Mouse (Mus musculus): ENCODE measurements around the gene Zbtb16. TPM values are rescaled to one million over a fixed set of nuclear protein-coding genes. Genes with fewer than 3 reads are reported as not detected.

Gene Zbtb16
- polyA plus RNA-seq, 1 experiment: 0.02 TPM

DNA sequence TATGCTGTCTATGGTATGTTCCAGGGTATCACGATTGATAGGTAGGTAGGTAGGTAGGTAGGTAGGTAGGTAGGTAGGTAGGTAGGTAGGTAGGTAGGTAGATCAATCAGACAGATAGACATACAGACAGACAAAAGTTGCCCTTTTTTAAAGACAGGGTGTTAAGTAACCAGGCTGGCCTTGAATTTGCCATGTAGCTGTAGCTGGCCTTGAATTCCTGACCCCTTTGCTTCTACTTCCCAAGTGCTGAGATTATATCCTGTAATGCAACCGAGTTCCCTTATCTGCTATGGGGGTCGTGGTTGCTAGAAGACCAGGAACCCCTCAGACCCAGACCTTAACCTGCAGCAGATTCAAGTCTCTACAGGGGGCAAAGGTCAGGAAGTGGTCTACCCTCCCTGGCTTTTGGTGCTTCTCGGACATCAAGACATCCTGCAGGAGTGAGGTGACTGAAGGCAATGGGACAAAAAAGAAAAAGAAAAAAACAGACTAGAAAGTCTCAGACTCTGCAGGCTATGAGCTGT, 95.2 kb downstream of the Zbtb16 start:
- Histone ChIP-seq H3K4me1 (ENCODE audit: control insufficient read depth) (peaks cover 16% of the 10 kb centered on the region), H3K36me3 (ENCODE audit: control insufficient read depth) (no peaks in the 10 kb centered on the region), H3K4me3 (replicated peaks) (no peak overlapping the region), H3K9me3 (ENCODE audit: control insufficient read depth, low read length) (no peaks in the 10 kb centered on the region), H3K27me3 (ENCODE audit: control insufficient read depth) (no peaks in the 10 kb centered on the region)
- TF ChIP-seq TAL1 (IDR thresholded peaks at IDR 0.05; ENCODE audit: low read length) (no peak), GATA1 (IDR thresholded peaks at IDR 0.05; ENCODE audit: low read length) (no peak)

DNA sequence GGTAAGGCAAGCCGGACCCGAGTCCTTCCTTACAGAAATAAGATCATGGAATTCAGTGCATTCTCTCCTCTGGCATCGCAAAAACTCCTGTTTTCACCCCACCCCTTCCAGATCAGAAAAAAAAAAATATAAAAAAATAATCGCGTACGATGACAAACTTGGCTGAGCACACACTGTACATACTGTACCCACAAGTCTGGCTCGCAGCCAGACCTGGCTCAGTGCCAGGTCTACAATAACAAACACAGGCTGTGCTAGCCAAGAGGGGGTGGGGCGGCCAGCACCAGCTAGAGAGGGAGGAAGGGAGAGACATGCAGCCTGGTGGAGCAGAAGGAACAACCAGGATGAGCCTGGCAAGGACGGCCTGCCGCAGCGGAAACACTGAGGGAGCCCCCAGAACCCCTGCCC, 95.9 kb downstream of the Zbtb16 start:
- H3K4me1 ChIP-seq (ENCODE audit: control insufficient read depth): peaks cover 9% of the 10 kb centered on the region
- TF ChIP-seq GATA1 (IDR thresholded peaks at IDR 0.05; ENCODE audit: low read length) (no peak), TAL1 (IDR thresholded peaks at IDR 0.05; ENCODE audit: low read length) (no peak)
- no peak overlapping the region for H3K4me3 ChIP-seq (replicated peaks)
- no peaks in the 10 kb centered on the region for H3K36me3 ChIP-seq (ENCODE audit: control insufficient read depth)
- no peaks in the 10 kb centered on the region for H3K9me3 ChIP-seq (ENCODE audit: control insufficient read depth, low read length)
- no peaks in the 10 kb centered on the region for H3K27me3 ChIP-seq (ENCODE audit: control insufficient read depth)

DNA sequence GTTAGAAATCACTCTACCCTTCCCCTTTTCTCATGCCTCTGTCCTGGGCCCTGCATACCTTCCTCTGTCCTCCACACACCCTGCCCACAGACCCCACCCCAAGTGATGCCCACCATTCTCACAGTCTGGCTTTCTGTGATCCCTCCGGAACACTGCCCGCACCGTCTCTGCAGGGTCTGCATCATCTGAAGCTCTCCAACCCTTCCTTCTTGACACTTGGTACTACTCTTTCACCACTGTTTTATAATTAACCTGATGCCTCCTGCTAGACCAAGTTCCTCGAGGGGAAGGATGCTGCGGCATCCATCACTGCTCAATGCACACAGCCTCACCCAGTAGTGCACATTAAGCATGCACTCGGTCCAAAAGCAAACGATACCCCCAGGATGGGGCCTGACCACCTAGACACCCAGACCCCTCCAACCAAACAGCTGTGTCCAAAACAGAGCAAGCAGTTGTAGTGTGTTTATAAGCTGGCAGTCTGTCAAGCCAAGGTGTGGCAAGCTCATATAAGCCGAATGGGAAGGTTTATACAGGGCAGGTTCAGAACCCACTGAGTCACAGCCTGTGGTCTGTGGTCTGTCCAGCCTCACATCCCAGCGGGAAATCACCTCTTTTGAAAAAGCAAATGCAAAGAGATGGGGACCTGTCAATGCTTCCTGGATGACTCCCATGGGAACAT, 97.1 kb downstream of the Zbtb16 start:
- H3K9me3 ChIP-seq (ENCODE audit: control insufficient read depth, low read length): no peaks in the 10 kb centered on the region
- no peaks in the 10 kb centered on the region for H3K36me3 ChIP-seq (ENCODE audit: control insufficient read depth)
- TF ChIP-seq GATA1 (IDR thresholded peaks at IDR 0.05; ENCODE audit: low read length): no peak
- TF ChIP-seq TAL1 (IDR thresholded peaks at IDR 0.05; ENCODE audit: low read length): no peak
- no peaks in the 10 kb centered on the region; the same call in 1 of the 2 replicates for H3K4me1 ChIP-seq (ENCODE audit: control insufficient read depth)
- H3K27me3 ChIP-seq (ENCODE audit: control insufficient read depth): no peaks in the 10 kb centered on the region
- H3K4me3 ChIP-seq (replicated peaks): no peak overlapping the region

DNA sequence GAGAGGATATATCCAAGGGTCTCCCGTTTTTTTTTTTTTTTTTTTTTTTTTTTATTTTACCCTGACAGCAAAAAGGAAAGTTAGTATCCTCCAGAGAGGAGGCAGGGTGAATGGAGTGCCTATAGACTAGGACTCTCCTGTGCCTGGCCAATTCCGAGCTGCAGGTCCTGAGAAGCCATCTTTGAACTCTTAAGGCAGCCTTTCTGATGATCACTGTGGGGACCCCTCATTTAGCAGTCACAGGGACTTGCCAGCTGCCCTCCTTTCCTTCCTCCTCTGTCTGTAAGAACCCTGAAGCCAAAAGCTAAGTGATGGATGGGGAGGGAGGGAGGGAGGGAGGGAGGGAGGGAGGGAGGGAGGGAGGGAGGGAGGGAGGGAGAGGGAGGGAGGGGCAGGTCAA, 98.1 kb downstream of the Zbtb16 start:
- no peaks in the 10 kb centered on the region; the same call in 1 of the 2 replicates for H3K4me1 ChIP-seq (ENCODE audit: control insufficient read depth)

DNA sequence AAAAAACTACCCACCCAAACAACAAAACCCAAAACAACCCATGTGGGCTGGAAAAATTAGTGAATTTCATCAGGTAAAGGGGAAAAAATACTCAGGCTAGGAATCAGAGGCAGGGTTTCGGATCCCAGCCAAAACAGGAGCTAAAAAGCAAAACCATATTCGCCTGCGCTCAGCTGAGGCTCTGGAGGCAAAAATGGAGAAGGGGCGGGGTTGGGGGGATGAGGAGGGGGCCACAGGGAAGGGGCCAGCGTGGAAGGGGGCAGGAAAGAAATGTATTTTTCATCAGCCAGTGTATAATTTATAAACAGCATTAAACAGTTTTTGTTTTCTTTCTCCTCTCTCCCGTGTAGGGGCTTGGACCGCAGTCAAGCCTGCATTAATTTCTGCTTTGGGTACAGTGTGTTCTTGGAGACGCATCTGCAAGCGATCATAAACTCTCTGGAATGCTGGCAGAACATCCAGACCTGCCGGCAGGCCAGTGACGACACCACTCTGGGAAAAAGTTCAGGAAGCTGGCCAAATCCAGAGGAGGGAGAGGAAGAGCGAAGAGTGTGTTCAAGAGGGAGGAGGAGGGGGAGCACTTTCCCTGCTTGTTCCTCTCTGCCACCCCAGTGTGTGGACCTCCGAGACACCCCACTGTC, 98.7 kb downstream of the Zbtb16 start:
- Histone ChIP-seq H3K4me1 (ENCODE audit: control insufficient read depth) (no peaks in the 10 kb centered on the region; the same call in 1 of the 2 replicates), H3K4me3 (replicated peaks) (no peak overlapping the region), H3K9me3 (ENCODE audit: control insufficient read depth, low read length) (no peaks in the 10 kb centered on the region), H3K27me3 (ENCODE audit: control insufficient read depth) (no peaks in the 10 kb centered on the region), H3K36me3 (ENCODE audit: control insufficient read depth) (no peaks in the 10 kb centered on the region)
- no peak for TF ChIP-seq GATA1 (IDR thresholded peaks at IDR 0.05; ENCODE audit: low read length)
- TF ChIP-seq TAL1 (IDR thresholded peaks at IDR 0.05; ENCODE audit: low read length): no peak

More for the DNA sequence above, 98.1 kb downstream of the Zbtb16 start:
- no peaks in the 10 kb centered on the region for H3K9me3 ChIP-seq (ENCODE audit: control insufficient read depth, low read length)
- TF ChIP-seq GATA1 (IDR thresholded peaks at IDR 0.05; ENCODE audit: low read length): no peak
- TF ChIP-seq TAL1 (IDR thresholded peaks at IDR 0.05; ENCODE audit: low read length): no peak
- H3K4me3 ChIP-seq (replicated peaks): no peak overlapping the region
- no peaks in the 10 kb centered on the region for H3K27me3 ChIP-seq (ENCODE audit: control insufficient read depth)
- H3K36me3 ChIP-seq (ENCODE audit: control insufficient read depth): no peaks in the 10 kb centered on the region

DNA sequence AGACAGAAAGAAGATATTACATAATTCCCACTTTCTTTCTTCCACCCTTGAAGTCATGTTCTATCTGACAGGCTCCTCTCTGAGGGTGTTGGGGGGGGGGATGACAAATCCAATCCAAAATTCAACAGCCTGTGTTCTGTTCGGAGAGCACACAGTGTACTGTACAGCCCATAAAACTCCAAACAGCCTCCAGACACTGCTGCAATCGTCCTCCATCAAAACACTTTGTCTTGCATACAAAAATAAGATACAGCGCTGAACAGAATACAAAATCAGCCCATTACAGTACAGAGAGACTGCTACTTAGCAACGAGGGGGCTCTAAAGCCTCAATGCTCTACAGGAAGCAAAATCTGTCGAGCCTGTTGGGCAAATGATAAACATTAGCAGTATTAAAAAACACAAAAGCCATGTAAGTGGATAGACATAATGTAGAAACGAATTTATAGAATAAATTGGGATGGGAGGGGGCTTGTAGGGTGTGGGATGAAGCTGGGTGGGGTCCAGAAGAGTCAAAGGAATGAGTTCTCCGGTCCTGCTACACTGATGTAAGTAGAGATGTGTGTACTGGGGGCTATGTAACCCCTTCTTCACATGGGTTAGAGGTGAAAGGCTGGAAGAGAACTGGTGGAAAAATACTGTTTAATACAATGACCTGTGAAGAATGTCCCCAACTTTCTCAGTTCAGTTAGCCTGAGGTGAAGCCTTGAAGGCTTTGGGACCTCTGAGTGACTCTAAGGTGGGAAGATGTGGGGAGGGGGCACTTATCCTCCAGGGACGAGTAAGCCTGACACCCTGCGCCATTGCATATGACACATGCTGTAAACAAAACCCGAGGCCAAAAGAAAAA, 99.4 kb downstream of the Zbtb16 start:
- Histone ChIP-seq H3K36me3 (ENCODE audit: control insufficient read depth) (no peaks in the 10 kb centered on the region), H3K9me3 (ENCODE audit: control insufficient read depth, low read length) (no peaks in the 10 kb centered on the region), H3K27me3 (ENCODE audit: control insufficient read depth) (no peaks in the 10 kb centered on the region), H3K4me3 (replicated peaks) (no peak overlapping the region), H3K4me1 (ENCODE audit: control insufficient read depth) (no peaks in the 10 kb centered on the region; the same call in 1 of the 2 replicates)
- TF ChIP-seq TAL1 (IDR thresholded peaks at IDR 0.05; ENCODE audit: low read length) (no peak), GATA1 (IDR thresholded peaks at IDR 0.05; ENCODE audit: low read length) (no peak)

DNA sequence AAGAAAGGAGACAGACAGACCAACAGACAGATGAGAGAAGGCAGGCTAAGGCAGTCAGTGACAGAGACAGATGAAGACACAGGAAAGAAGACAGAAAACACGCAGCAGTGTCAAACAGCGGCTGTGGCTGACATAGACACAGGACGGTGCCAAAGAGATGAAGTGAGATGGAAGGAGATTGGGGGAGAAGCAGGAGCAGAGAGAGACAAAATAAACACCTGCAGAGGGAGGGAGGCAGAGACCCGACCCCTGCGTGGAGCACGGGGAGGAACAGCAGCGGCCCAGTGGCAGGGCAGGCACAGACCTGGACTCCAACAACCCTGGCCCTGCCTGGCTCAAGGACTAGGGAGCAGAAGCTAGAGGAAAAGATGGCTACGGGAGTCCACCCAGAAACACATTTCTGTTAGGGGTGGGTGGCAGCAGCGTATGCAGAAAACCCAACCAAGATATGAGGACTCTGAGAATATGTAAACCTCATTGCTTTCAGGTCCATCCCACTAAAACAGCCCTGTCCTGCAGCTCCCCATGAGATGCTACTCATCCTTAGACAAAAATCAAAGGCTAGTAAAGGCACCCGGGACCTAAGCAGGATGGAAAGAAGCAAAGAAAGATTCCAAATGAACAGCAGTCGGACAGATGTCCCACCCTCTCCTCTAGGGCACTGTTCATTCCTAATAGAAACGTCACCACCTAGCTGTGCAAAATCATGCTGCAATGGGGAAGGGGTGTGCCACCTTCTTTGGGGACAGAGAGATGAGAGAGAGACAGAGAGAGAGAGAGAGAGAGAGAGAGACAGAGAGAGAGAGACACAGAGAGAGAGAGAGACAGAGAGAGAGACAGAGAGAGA, 100.3 kb downstream of the Zbtb16 start:
- no peaks in the 10 kb centered on the region for H3K9me3 ChIP-seq (ENCODE audit: control insufficient read depth, low read length)
- TF ChIP-seq TAL1 (IDR thresholded peaks at IDR 0.05; ENCODE audit: low read length): no peak
- TF ChIP-seq GATA1 (IDR thresholded peaks at IDR 0.05; ENCODE audit: low read length): no peak

DNA sequence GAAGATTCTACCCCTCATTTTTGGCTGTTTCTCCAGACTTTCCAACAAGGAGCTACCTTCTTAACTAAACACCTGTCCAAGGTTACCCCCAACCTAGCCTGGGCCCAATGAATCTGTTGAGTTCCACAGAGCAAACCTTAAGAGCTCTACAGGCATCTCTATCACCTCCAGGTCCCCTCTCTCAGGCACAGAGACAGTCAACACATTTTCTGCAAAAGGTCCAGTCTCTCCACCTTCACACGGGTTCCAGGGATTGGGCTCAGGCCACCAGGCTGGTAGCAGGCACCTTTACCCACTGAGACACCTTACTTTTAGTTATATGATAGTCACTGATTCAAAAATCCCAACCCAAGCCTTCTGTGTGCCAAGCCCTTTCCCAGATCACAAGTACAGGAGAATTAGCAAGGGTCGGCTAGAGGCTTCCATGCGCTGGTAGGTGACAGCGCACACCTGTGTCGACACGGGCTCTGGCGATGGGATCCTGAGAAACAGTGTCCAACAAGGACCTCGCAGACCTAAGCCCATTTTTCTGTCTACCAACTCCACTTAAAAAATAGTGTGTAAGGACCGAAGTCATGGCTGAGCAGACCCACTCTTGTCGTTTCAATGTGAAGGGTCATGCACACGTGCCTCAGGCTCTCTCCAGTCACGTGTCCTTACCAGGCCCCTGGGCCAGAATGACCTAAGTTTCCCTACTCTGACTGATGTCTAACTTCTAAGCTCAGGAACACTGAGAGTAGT, 101.1 kb downstream of the Zbtb16 start:
- no peaks in the 10 kb centered on the region for H3K9me3 ChIP-seq (ENCODE audit: control insufficient read depth, low read length)
- H3K4me1 ChIP-seq (ENCODE audit: control insufficient read depth): no peaks in the 10 kb centered on the region
- no peak overlapping the region for H3K4me3 ChIP-seq (replicated peaks)
- H3K36me3 ChIP-seq (ENCODE audit: control insufficient read depth): no peaks in the 10 kb centered on the region
- TF ChIP-seq GATA1 (IDR thresholded peaks at IDR 0.05; ENCODE audit: low read length): no peak
- TF ChIP-seq TAL1 (IDR thresholded peaks at IDR 0.05; ENCODE audit: low read length): no peak
- no peaks in the 10 kb centered on the region for H3K27me3 ChIP-seq (ENCODE audit: control insufficient read depth)

More for the DNA sequence above, 100.3 kb downstream of the Zbtb16 start:
- Histone ChIP-seq H3K4me3 (replicated peaks) (no peak overlapping the region), H3K4me1 (ENCODE audit: control insufficient read depth) (no peaks in the 10 kb centered on the region; the same call in 1 of the 2 replicates), H3K27me3 (ENCODE audit: control insufficient read depth) (no peaks in the 10 kb centered on the region), H3K36me3 (ENCODE audit: control insufficient read depth) (no peaks in the 10 kb centered on the region)
